8 mouse cellular contexts compared by ENCODE assay signal in the genomic region with DNA sequence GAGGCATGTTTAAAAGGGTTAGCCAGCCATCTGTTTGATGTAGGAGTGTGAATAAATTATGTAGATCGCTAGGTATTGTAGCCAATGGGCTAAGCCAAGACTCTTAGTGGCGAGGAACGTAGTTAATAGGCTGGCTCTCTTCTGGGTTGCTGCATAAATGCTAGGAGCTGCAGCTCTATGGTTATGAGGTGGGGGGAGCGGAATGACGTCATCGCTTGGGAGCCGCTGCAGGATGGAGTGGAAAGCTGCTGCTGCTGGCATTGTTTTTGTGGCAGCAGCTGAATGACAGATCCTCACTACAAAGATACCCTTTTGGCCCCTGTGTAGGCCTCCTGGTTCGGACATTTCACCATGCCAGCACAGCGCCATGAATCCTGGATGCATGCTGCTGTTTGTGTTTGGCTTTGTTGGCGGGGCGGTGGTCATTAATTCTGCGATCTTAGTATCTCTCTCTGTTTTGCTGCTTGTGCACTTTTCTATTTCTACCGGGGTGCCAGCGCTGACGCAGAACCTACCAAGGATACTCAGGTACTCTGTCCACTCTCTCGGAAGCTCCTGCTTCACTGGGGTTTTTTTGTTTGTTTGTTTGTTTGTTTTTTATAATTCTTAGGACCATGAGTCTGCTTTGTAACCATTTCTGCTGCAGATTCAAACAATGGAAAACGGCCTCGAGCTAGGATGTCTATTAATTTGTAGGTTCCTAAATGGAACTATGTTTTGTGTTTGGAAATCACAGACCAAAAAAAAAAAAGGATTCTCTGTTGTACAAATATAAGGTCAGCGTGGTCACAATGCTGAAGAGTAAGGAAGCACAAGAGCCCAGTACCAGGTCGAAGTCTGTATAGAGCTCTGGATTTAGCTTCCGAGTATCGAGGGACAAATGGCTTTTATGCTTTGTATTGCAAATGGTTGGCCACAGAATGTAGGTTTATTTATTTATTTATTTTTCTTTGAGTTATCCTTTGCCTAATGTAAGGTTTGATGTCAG. TPM values are rescaled to one million over a fixed set of nuclear protein-coding genes. Genes with fewer than 3 reads are reported as not detected.
A peak's percentile ranks its signal among the peaks of the same experiment; 100 is the strongest.
DNase-seq lines count a peak whose midpoint lies in the region; ATAC-seq lines count a peak whose summit lies in the region.

No protein-coding gene starts in this region.

- peak; percentile 87 for DNase-seq in adrenal gland, postnatal 14 days
- peak; percentile 98 for DNase-seq in embryo, embryonic 10.5 days (ENCODE audit: low spot score)
- DNase-seq in gastrocnemius, postnatal 10 days, result peak; percentile 60
- DNase-seq in layer of hippocampus, postnatal 36 days, result peak; percentile 90 to 91
- DNase-seq in lung, postnatal 10 days, result peak; percentile 89
- peak; percentile 96 for DNase-seq in right cerebral cortex, adult 18-20 months
- DNase-seq in c-Kit-positive CD71-positive TER-119-positive erythroid progenitor cells, embryonic 14.5 days (ENCODE audit: low spot score), result no peak

- peak overlapping the region; percentile 94 for H3K27ac ChIP-seq in hindbrain, embryonic 15.5 days (replicated peaks)

- peak overlapping the region; percentile 70 for H3K9ac ChIP-seq in hindbrain, embryonic 15.5 days

- H3K4me2 ChIP-seq in hindbrain, embryonic 15.5 days, result peak overlapping the region; percentile 60

- H3K4me3 ChIP-seq in hindbrain, embryonic 15.5 days, result peak overlapping the region; percentile 58

- H3K9me3 ChIP-seq in hindbrain, embryonic 15.5 days, result no peaks in the 10 kb centered on the region

- WGBS in hindbrain, embryonic 15.5 days, result 2% methylated on average over 22 of the region's 22 CpGs

- peak; percentile 99 for ATAC-seq in hindbrain, embryonic 15.5 days (ENCODE audit: low FRiP score, low read depth)

- peaks cover 8% of the 10 kb centered on the region for H3K36me3 ChIP-seq in hindbrain, embryonic 15.5 days

- H3K27me3 ChIP-seq in hindbrain, embryonic 15.5 days, result no peaks in the 10 kb centered on the region

- H3K4me1 ChIP-seq in hindbrain, embryonic 15.5 days (replicated peaks), result peaks cover 22% of the 10 kb centered on the region

RNA-seq across cellular contexts. Expression of a gene that starts 48.4 kb away (rescaled TPM):
- 120 and 121 TPM in 2 replicates for total RNA-seq in adrenal gland, postnatal 14 days (2021)
- total RNA-seq in gastrocnemius, postnatal 10 days (2021), result 100 to 1,000 TPM; 121 to 130 TPM
- polyA plus RNA-seq in hindbrain, embryonic 15.5 days (2015; fragmentation: Nextera tagmentation; extraction: Ambion mirVana), result 77.4 and 89.5 TPM in 2 replicates
- 100 to 1,000 TPM; 217 to 221 TPM for total RNA-seq in layer of hippocampus, postnatal 36 days (2021)
